In genomic region chr9:106821618-106822380, GRCm38 (mm10) we compare ENCODE assay signal across 8 mouse cellular contexts. TPM values are rescaled to one million over a fixed set of nuclear protein-coding genes. Genes with fewer than 3 reads are reported as not detected.
DNase-seq lines count a peak whose midpoint lies in the region; ATAC-seq and TF ChIP-seq lines count a peak whose summit lies in the region.

Dcaf1 (plus strand) TSS chr9:106821874.

- H3K4me3 ChIP-seq in bone marrow, adult 2 months (replicated peaks; ENCODE audit: control insufficient read depth, low read depth, low read length), result peak within 1 kb of the TSS; percentile 83
- peak within 1 kb of the TSS; percentile 92 for H3K4me3 ChIP-seq in embryonic facial prominence, embryonic 15.5 days (replicated peaks)
- H3K4me3 ChIP-seq in limb, embryonic 14.5 days (replicated peaks; ENCODE audit: low read length), result peak within 1 kb of the TSS; percentile 97
- peak within 1 kb of the TSS; percentile 91 for H3K4me3 ChIP-seq in midbrain, postnatal 0 days (ENCODE audit: low read depth, low read length)

- TF ChIP-seq CTCF in bone marrow, adult 2 months (IDR thresholded peaks at IDR 0.05; ENCODE audit: control insufficient read depth, insufficient read depth, low read length), result no peak
- peak; percentile 37 for TF ChIP-seq CTCF in midbrain, postnatal 0 days (IDR thresholded peaks at IDR 0.05)

- no peaks in the 10 kb centered on the region; the same call in 1 of the 2 replicates for H3K4me1 ChIP-seq in bone marrow, adult 2 months (ENCODE audit: control insufficient read depth, insufficient read depth, low read length)
- 0 out of 2 replicates have a peak, but pooled peaks cover 3% of the 10 kb centered on the region for H3K4me1 ChIP-seq in embryonic facial prominence, embryonic 15.5 days
- H3K4me1 ChIP-seq in limb, embryonic 14.5 days (ENCODE audit: control insufficient read depth, insufficient read depth, low read length), result 0 out of 2 replicates have a peak, but pooled peaks cover 3% of the 10 kb centered on the region
- no peaks in the 10 kb centered on the region for H3K4me1 ChIP-seq in midbrain, postnatal 0 days (ENCODE audit: insufficient read depth, low read length)

- peak within 1 kb of the TSS; percentile 72 for H3K27ac ChIP-seq in bone marrow, adult 2 months (ENCODE audit: control insufficient read depth, insufficient read depth, low read depth, low read length, poor library complexity)
- peak within 1 kb of the TSS; percentile 95 for H3K27ac ChIP-seq in embryonic facial prominence, embryonic 15.5 days (replicated peaks)
- peak within 1 kb of the TSS; percentile 96 for H3K27ac ChIP-seq in limb, embryonic 14.5 days (replicated peaks; ENCODE audit: low read depth, low read length)
- peak within 1 kb of the TSS; percentile 85 for H3K27ac ChIP-seq in midbrain, postnatal 0 days (ENCODE audit: low read depth, low read length)

- peak; percentile 100 for DNase-seq in 416B (ENCODE audit: low read depth)
- peak; percentile 95 for DNase-seq in heart, adult 8-10 months (ENCODE audit: low spot score)
- DNase-seq in kidney, adult 9 months, result peak; percentile 97
- peak; percentile 99 for DNase-seq in limb, embryonic 14.5 days (ENCODE audit: low spot score)
- DNase-seq in midbrain, postnatal 0 days (ENCODE audit: low spot score), result peak; percentile 99
- peak; percentile 75 to 84 for DNase-seq in spleen, postnatal 14 days (ENCODE audit: low spot score in 2 of 2)

- no peaks in the 10 kb centered on the region for H3K27me3 ChIP-seq in embryonic facial prominence, embryonic 15.5 days
- H3K27me3 ChIP-seq in limb, embryonic 14.5 days (ENCODE audit: control insufficient read depth, insufficient read depth, low read length), result no peaks in the 10 kb centered on the region
- no peaks in the 10 kb centered on the region for H3K27me3 ChIP-seq in midbrain, postnatal 0 days (ENCODE audit: insufficient read depth, low read length)

- H3K9me3 ChIP-seq in embryonic facial prominence, embryonic 15.5 days (replicated peaks), result no peaks in the 10 kb centered on the region
- H3K9me3 ChIP-seq in limb, embryonic 14.5 days (ENCODE audit: control insufficient read depth, low read length), result no peaks in the 10 kb centered on the region
- H3K9me3 ChIP-seq in midbrain, postnatal 0 days (ENCODE audit: low read length), result no peaks in the 10 kb centered on the region

- peak; percentile 98 for ATAC-seq in embryonic facial prominence, embryonic 15.5 days (ENCODE audit: insufficient number of reproducible peaks, low FRiP score, low TSS enrichment, low read depth)
- ATAC-seq in limb, embryonic 14.5 days (ENCODE audit: low FRiP score, low read depth), result peak; percentile 96
- ATAC-seq in midbrain, postnatal 0 days (ENCODE audit: low FRiP score), result peak; percentile 99

- H3K36me3 ChIP-seq in embryonic facial prominence, embryonic 15.5 days, result no peaks in the 10 kb centered on the region
- H3K36me3 ChIP-seq in limb, embryonic 14.5 days (ENCODE audit: control insufficient read depth, insufficient read depth, low read length), result no peaks in the 10 kb centered on the region
- H3K36me3 ChIP-seq in midbrain, postnatal 0 days (ENCODE audit: insufficient read depth, low read length), result no peaks in the 10 kb centered on the region

- H3K4me2 ChIP-seq in embryonic facial prominence, embryonic 15.5 days (replicated peaks), result peak within 1 kb of the TSS; percentile 60
- H3K4me2 ChIP-seq in limb, embryonic 14.5 days (replicated peaks; ENCODE audit: low read depth, low read length, severe bottlenecking), result peak within 1 kb of the TSS; percentile 53
- H3K4me2 ChIP-seq in midbrain, postnatal 0 days (ENCODE audit: low read depth, low read length, poor library complexity, severe bottlenecking), result peak within 1 kb of the TSS; percentile 97

- peak; percentile 36; the same call in 1 of the 2 replicates for TF ChIP-seq POLR2A in bone marrow, adult 2 months (IDR thresholded peaks at IDR 0.05; ENCODE audit: borderline replicate concordance, control insufficient read depth, low read depth, low read length)
- peak; percentile 34; the same call in 1 of the 2 replicates for TF ChIP-seq POLR2A in limb, embryonic 14.5 days (IDR thresholded peaks at IDR 0.05; ENCODE audit: borderline replicate concordance, extremely low read depth, insufficient read depth, insufficient read length)

- under 1% methylated on average over 68 of the region's 71 CpGs for WGBS in bone marrow, adult 2 months
- under 1% methylated on average over 55 of the region's 71 CpGs for WGBS in embryonic facial prominence, embryonic 15.5 days
- 1% methylated on average over 46 of the region's 71 CpGs for WGBS in limb, embryonic 14.5 days
- WGBS in midbrain, postnatal 0 days, result under 1% methylated on average over 57 of the region's 71 CpGs

- peak within 1 kb of the TSS; percentile 95 for H3K9ac ChIP-seq in embryonic facial prominence, embryonic 15.5 days
- peak within 1 kb of the TSS; percentile 93 for H3K9ac ChIP-seq in limb, embryonic 14.5 days (ENCODE audit: low read depth, low read length, severe bottlenecking)
- peak within 1 kb of the TSS; percentile 71 for H3K9ac ChIP-seq in midbrain, postnatal 0 days (replicated peaks; ENCODE audit: low read length, poor library complexity, severe bottlenecking)

RNA-seq across cellular contexts. Expression of gene Dcaf1, which starts in this region (rescaled TPM):
- 8.0 and 21.5 TPM in 2 replicates for polyA plus RNA-seq in bone marrow, adult 2 months (2011; ENCODE audit: insufficient read depth, insufficient read length, low replicate concordance, missing spikeins)
- 18.1 and 22.4 TPM in 2 replicates for polyA plus RNA-seq in embryonic facial prominence, embryonic 15.5 days (2015; fragmentation: Nextera tagmentation; extraction: Ambion mirVana)
- 10 to 100 TPM; 23.9 to 30.7 (median 25.3) TPM for total RNA-seq in heart, adult 8-10 months (2022)
- polyA plus RNA-seq in limb, embryonic 14.5 days (2012; rRNA removed), result 27.6 and 29.4 TPM in 2 replicates
- 17.2 and 18.4 TPM in 2 replicates for polyA plus RNA-seq in limb, embryonic 14.5 days (2014; fragmentation: Nextera tagmentation; extraction: Ambion mirVana)
- total RNA-seq in midbrain, postnatal 0 days (2014; rRNA removed), result 23.4 and 27.2 TPM in 2 replicates
- polyA plus RNA-seq in midbrain, postnatal 0 days (2015; fragmentation: Nextera tagmentation; extraction: Ambion mirVana), result 7.4 and 7.6 TPM in 2 replicates

Comparison
In these comparisons a context has a peak if more than half of its experiments do, and no peak if none do; other contexts are left out.
1. Peak in every context shown above with its lines: DNase-seq, ATAC-seq, H3K4me3 ChIP-seq and H3K27ac ChIP-seq.